Mouse (Mus musculus): ENCODE results near the gene Cnga3. TPM values are rescaled to one million over a fixed set of nuclear protein-coding genes. Genes with fewer than 3 reads are reported as not detected.

The Cnga3 gene
- polyA plus RNA-seq, 1 experiment from 2014 or later: not detected

- no peak overlapping the region for H3K9ac ChIP-seq (ENCODE audit: low read length)
- H3K27me3 ChIP-seq (ENCODE audit: control insufficient read depth, insufficient read depth, low read length): no peaks in the 10 kb centered on the region
- 91% methylated on average over 9 of the region's 9 CpGs for WGBS
- DNase-seq (ENCODE audit: low spot score) (no peak), ATAC-seq (ENCODE audit: insufficient number of reproducible peaks, low FRiP score, low TSS enrichment, low read depth) (no peak)
- H3K4me1 ChIP-seq (ENCODE audit: control insufficient read depth, insufficient read depth, low read length): no peaks in the 10 kb centered on the region
- no peak overlapping the region for H3K4me3 ChIP-seq (ENCODE audit: low read depth, low read length)
- no peak overlapping the region for H3K4me2 ChIP-seq (ENCODE audit: low read depth, severe bottlenecking)
- H3K27ac ChIP-seq (replicated peaks; ENCODE audit: low read depth, low read length): no peak overlapping the region
- H3K9me3 ChIP-seq (ENCODE audit: control insufficient read depth, low read length): no peaks in the 10 kb centered on the region
- no peaks in the 10 kb centered on the region for H3K36me3 ChIP-seq (ENCODE audit: control insufficient read depth, insufficient read depth, low read length)
These were observed 1.9 kb upstream of the Cnga3 start for GRCm38 (mm10) chr1:37212375-37212774.

GRCm38 (mm10) chr1:37218386-37218785 lies 4.2 kb downstream of the Cnga3 start:
- H3K9ac ChIP-seq (ENCODE audit: low read length): no peak overlapping the region
- H3K36me3 ChIP-seq (ENCODE audit: control insufficient read depth, insufficient read depth, low read length): no peaks in the 10 kb centered on the region
- H3K4me2 ChIP-seq (ENCODE audit: low read depth, severe bottlenecking): no peak overlapping the region
- no peaks in the 10 kb centered on the region for H3K9me3 ChIP-seq (ENCODE audit: control insufficient read depth, low read length)
- no peak overlapping the region for H3K4me3 ChIP-seq (ENCODE audit: low read depth, low read length)
- no peak for ATAC-seq (ENCODE audit: insufficient number of reproducible peaks, low FRiP score, low TSS enrichment, low read depth)
- WGBS: 7% methylated on average over 14 of the region's 14 CpGs
- no peaks in the 10 kb centered on the region for H3K4me1 ChIP-seq (ENCODE audit: control insufficient read depth, insufficient read depth, low read length)
- H3K27me3 ChIP-seq (ENCODE audit: control insufficient read depth, insufficient read depth, low read length): no peaks in the 10 kb centered on the region
- DNase-seq (ENCODE audit: low spot score): peak; percentile 84
- H3K27ac ChIP-seq (replicated peaks; ENCODE audit: low read depth, low read length): no peak overlapping the region

GRCm38 (mm10) chr1:37219593-37219992 lies 5.4 kb downstream of the Cnga3 start:
- H3K27ac ChIP-seq (replicated peaks; ENCODE audit: low read depth, low read length): no peak overlapping the region
- H3K9me3 ChIP-seq (ENCODE audit: control insufficient read depth, low read length): no peaks in the 10 kb centered on the region
- 83% methylated on average over 5 of the region's 5 CpGs for WGBS
- H3K4me1 ChIP-seq (ENCODE audit: control insufficient read depth, insufficient read depth, low read length): no peaks in the 10 kb centered on the region
- no peak overlapping the region for H3K4me3 ChIP-seq (ENCODE audit: low read depth, low read length)
- no peak overlapping the region for H3K9ac ChIP-seq (ENCODE audit: low read length)
- ATAC-seq (ENCODE audit: insufficient number of reproducible peaks, low FRiP score, low TSS enrichment, low read depth): no peak
- no peaks in the 10 kb centered on the region for H3K27me3 ChIP-seq (ENCODE audit: control insufficient read depth, insufficient read depth, low read length)
- no peak for DNase-seq (ENCODE audit: low spot score)
- H3K4me2 ChIP-seq (ENCODE audit: low read depth, severe bottlenecking): no peak overlapping the region
- H3K36me3 ChIP-seq (ENCODE audit: control insufficient read depth, insufficient read depth, low read length): no peaks in the 10 kb centered on the region

GRCm38 (mm10) chr1:37220134-37220907 lies 6.1 kb downstream of the Cnga3 start:
- DNase-seq (ENCODE audit: low spot score) (peak; percentile 47), ATAC-seq (ENCODE audit: insufficient number of reproducible peaks, low FRiP score, low TSS enrichment, low read depth) (no peak)
- WGBS: 51% methylated on average over 6 of the region's 6 CpGs
- no peak overlapping the region for H3K4me2 ChIP-seq (ENCODE audit: low read depth, severe bottlenecking)
- H3K27ac ChIP-seq (replicated peaks; ENCODE audit: low read depth, low read length): no peak overlapping the region
- no peaks in the 10 kb centered on the region for H3K27me3 ChIP-seq (ENCODE audit: control insufficient read depth, insufficient read depth, low read length)
- no peak overlapping the region for H3K4me3 ChIP-seq (ENCODE audit: low read depth, low read length)
- no peaks in the 10 kb centered on the region for H3K36me3 ChIP-seq (ENCODE audit: control insufficient read depth, insufficient read depth, low read length)
- no peak overlapping the region for H3K9ac ChIP-seq (ENCODE audit: low read length)
- no peaks in the 10 kb centered on the region for H3K9me3 ChIP-seq (ENCODE audit: control insufficient read depth, low read length)
- H3K4me1 ChIP-seq (ENCODE audit: control insufficient read depth, insufficient read depth, low read length): no peaks in the 10 kb centered on the region

GRCm38 (mm10) chr1:37222002-37222401 lies 7.8 kb downstream of the Cnga3 start:
- no peak for DNase-seq (ENCODE audit: low spot score)
- WGBS: 47% methylated on average over 7 of the region's 7 CpGs

GRCm38 (mm10) chr1:37230404-37230803 lies 16.2 kb downstream of the Cnga3 start:
- Histone ChIP-seq H3K9me3 (ENCODE audit: control insufficient read depth, low read length) (no peaks in the 10 kb centered on the region), H3K36me3 (ENCODE audit: control insufficient read depth, insufficient read depth, low read length) (no peaks in the 10 kb centered on the region), H3K4me2 (ENCODE audit: low read depth, severe bottlenecking) (no peak overlapping the region), H3K27me3 (ENCODE audit: control insufficient read depth, insufficient read depth, low read length) (no peaks in the 10 kb centered on the region), H3K27ac (replicated peaks; ENCODE audit: low read depth, low read length) (no peak overlapping the region), H3K4me3 (ENCODE audit: low read depth, low read length) (no peak overlapping the region), H3K4me1 (ENCODE audit: control insufficient read depth, insufficient read depth, low read length) (no peaks in the 10 kb centered on the region), H3K9ac (ENCODE audit: low read length) (no peak overlapping the region)
- no peak for ATAC-seq (ENCODE audit: insufficient number of reproducible peaks, low FRiP score, low TSS enrichment, low read depth)
- 72% methylated on average over 6 of the region's 6 CpGs for WGBS
- DNase-seq (ENCODE audit: low spot score): no peak

More at GRCm38 (mm10) chr1:37222002-37222401, 7.8 kb downstream of the Cnga3 start:
- Histone ChIP-seq H3K36me3 (ENCODE audit: control insufficient read depth, insufficient read depth, low read length) (no peaks in the 10 kb centered on the region), H3K4me2 (ENCODE audit: low read depth, severe bottlenecking) (no peak overlapping the region), H3K4me1 (ENCODE audit: control insufficient read depth, insufficient read depth, low read length) (no peaks in the 10 kb centered on the region), H3K9ac (ENCODE audit: low read length) (no peak overlapping the region), H3K27me3 (ENCODE audit: control insufficient read depth, insufficient read depth, low read length) (no peaks in the 10 kb centered on the region), H3K4me3 (ENCODE audit: low read depth, low read length) (no peak overlapping the region), H3K9me3 (ENCODE audit: control insufficient read depth, low read length) (no peaks in the 10 kb centered on the region), H3K27ac (replicated peaks; ENCODE audit: low read depth, low read length) (no peak overlapping the region)
- no peak for ATAC-seq (ENCODE audit: insufficient number of reproducible peaks, low FRiP score, low TSS enrichment, low read depth)

- no peak overlapping the region for H3K4me2 ChIP-seq (ENCODE audit: low read depth, severe bottlenecking)
- ATAC-seq (ENCODE audit: insufficient number of reproducible peaks, low FRiP score, low TSS enrichment, low read depth): peak; percentile 77; the same call in 1 of the 2 replicates
These were observed 17.1 kb downstream of the Cnga3 start for GRCm38 (mm10) chr1:37231295-37231701.

GRCm38 (mm10) chr1:37239045-37239635 lies 24.9 kb downstream of the Cnga3 start:
- Histone ChIP-seq H3K4me3 (ENCODE audit: low read depth, low read length) (no peak overlapping the region), H3K27me3 (ENCODE audit: control insufficient read depth, insufficient read depth, low read length) (no peaks in the 10 kb centered on the region), H3K4me2 (ENCODE audit: low read depth, severe bottlenecking) (no peak overlapping the region), H3K9ac (ENCODE audit: low read length) (no peak overlapping the region), H3K27ac (replicated peaks; ENCODE audit: low read depth, low read length) (no peak overlapping the region), H3K9me3 (ENCODE audit: control insufficient read depth, low read length) (no peaks in the 10 kb centered on the region), H3K4me1 (ENCODE audit: control insufficient read depth, insufficient read depth, low read length) (0 out of 2 replicates have a peak, but pooled peaks cover 2% of the 10 kb centered on the region), H3K36me3 (ENCODE audit: control insufficient read depth, insufficient read depth, low read length) (no peaks in the 10 kb centered on the region)
- DNase-seq (ENCODE audit: low spot score) (no peak), ATAC-seq (ENCODE audit: insufficient number of reproducible peaks, low FRiP score, low TSS enrichment, low read depth) (no peak)
- WGBS: 65% methylated on average over 10 of the region's 10 CpGs

More at GRCm38 (mm10) chr1:37231295-37231701, 17.1 kb downstream of the Cnga3 start:
- Histone ChIP-seq H3K27me3 (ENCODE audit: control insufficient read depth, insufficient read depth, low read length) (no peaks in the 10 kb centered on the region), H3K4me3 (ENCODE audit: low read depth, low read length) (no peak overlapping the region), H3K9me3 (ENCODE audit: control insufficient read depth, low read length) (no peaks in the 10 kb centered on the region), H3K9ac (ENCODE audit: low read length) (no peak overlapping the region), H3K27ac (replicated peaks; ENCODE audit: low read depth, low read length) (no peak overlapping the region), H3K36me3 (ENCODE audit: control insufficient read depth, insufficient read depth, low read length) (no peaks in the 10 kb centered on the region), H3K4me1 (ENCODE audit: control insufficient read depth, insufficient read depth, low read length) (no peaks in the 10 kb centered on the region)
- DNase-seq (ENCODE audit: low spot score): peak; percentile 43
- 40% methylated on average over 6 of the region's 6 CpGs for WGBS
